Mouse (Mus musculus) gastrocnemius, postnatal 14 days (tissue): ENCODE measurements around the gene Pfkfb1. TPM values are rescaled to one million over a fixed set of nuclear protein-coding genes. Genes with fewer than 3 reads are reported as not detected.

ENCODE experiments used
- DNase-seq: peaks from one replicate; pipeline ENCODE4 v3.0.0; 2021; ENCODE audit warnings: mixed read lengths
- intact Hi-C: fragments of 180-260 bp; cut with DNase I; formaldehyde crosslinking; loops from one replicate; pipeline ENCODE4 v1.15.1; 2025; ENCODE audit warnings: low total_unique reads
- long read RNA-seq, 2 experiments: library from polyadenylated mRNA; stranded (forward); transcript quantifications; one replicate each; pipeline ENCODE4 v2.0.0; 2021
- total RNA-seq, 2 experiments: library from RNA; stranded (reverse); gene quantifications; 2 replicates each; pipeline ENCODE4 v1.2.3; 2021

Gene Pfkfb1
- total RNA-seq, result 10 to 100 TPM in 1 of 2 experiments, 1 to 10 TPM in 1; 5.9 to 38.4 TPM
- long read RNA-seq, experiment 1, transcript Pfkfb1-201 (14 exons, 1,739 nt), result major isoform, 14 of 28 reads
- long read RNA-seq, experiment 1, partial matches to known transcripts, result 0 of 28 reads
- long read RNA-seq, experiment 1, other reads (novel, unspliced or antisense), result 10 of 28 reads
- long read RNA-seq, experiment 2, transcript Pfkfb1-201 (14 exons, 1,739 nt), result major isoform, 8 of 12 reads
- long read RNA-seq, experiment 2, partial matches to known transcripts, result 0 of 12 reads
- long read RNA-seq, experiment 2, other reads (novel, unspliced or antisense), result 2 of 12 reads

DNA sequence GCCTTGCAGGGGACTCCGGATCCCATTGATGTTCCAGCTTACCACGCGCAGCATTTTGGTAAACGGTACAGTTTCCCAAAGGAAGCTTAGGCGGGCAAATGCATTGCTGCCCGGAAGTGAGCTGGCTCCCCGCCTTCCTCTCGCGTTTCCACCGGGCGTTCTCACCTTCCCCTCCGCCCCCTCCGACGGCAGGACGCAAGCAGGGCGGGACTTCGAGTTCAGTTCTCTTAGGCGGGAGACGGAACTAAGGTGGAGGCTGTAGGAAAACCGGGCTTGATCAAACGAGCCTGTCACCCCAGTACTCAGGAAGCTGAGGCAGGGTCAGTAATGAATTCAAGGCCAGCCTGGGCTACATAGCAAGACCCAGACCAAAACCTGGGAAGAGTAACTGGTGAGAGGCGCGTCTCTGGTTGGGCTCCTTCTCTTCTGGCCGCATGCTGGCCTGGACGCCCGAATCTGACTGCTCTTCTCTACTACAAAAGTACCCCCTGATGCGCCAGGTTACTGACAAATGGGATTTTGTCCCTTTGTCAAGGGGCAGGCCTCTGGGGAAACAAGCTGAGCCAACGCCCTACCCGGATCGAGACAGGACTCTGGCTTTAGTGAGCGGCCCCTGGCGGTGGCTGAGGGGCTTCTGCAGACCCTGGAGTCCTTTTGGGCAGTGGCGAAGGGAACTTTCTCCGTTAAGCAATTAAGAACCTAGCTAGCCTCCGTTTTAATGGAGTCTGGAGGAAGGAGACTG lies at the start of gene Pfkfb1:
Gene Pfkfb1, plus strand, starts transcription at position 207 of the 742 bp plus-strand sequence.
- intact Hi-C loops, result no loop called here
- DNase-seq, result peak; percentile 79

DNA sequence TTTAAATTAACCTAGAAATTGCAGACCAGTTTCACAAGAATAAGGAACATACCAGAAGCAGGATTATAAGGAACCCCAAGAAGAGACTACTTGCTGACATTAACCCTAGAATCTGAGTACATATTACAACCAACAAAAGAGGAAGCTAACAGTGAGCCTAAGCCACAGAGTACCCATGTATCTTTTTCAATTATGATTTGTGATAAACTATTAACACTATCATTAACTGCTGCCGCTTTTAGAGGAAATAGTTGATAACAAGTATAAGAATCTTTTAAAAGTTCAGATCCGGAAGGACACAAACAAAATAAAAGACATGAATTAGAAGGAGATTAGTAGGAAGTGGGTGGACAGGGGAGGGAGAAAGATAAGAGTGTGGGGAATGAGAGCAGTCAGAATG lies 47.9 kb upstream of the Pfkfb1 start:
- intact Hi-C loops, result no loop called here

DNA sequence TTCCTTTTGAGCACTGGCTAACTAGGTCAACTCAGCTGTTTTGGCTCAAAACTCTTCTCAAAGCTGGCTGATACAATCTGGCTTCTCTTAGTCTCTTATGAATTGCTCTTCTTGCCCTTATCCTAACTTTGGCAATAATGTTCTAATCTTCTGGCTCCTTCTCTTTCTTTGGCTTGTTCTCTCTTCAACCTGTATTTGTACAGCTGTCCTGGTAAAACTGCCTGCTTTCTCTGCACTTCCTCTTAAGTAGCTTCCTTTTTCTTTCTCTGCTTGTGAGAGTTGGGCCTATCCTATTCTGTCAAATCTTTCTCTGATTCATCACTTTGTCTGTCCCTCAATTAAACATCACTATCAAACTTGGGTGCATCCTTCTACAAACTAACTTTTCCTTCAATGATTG lies 46.3 kb upstream of the Pfkfb1 start:
- DNase-seq, result no peak
- intact Hi-C loops, result no loop called here

More for the DNA sequence above, 47.9 kb upstream of the Pfkfb1 start:
- no peak for DNase-seq

DNA sequence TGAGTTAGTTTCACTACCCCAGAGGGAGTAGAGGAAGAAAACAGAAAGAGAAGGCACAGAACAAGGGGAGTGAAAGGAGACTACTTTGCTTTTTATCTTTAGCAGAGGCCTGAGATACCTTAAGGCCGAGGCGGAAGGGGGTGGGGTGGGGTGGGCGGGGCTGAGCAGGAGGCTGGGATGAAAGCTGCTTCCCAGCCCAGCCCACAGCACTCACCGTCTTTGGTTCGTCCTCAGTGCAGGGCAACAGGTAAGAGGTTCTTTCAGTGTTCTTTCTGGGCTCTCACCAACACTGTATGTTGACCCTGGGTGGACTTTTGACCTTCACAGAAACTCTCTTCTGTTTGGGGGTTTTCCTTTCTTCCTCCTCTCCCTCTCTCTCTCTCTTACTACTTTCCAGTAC lies 40.8 kb upstream of the Pfkfb1 start, which contains the start of gene Alas2:
Gene Alas2, plus strand, starts transcription at position 137 of the 400 bp plus-strand sequence.
- intact Hi-C loops, result no loop called here
- DNase-seq, result no peak

DNA sequence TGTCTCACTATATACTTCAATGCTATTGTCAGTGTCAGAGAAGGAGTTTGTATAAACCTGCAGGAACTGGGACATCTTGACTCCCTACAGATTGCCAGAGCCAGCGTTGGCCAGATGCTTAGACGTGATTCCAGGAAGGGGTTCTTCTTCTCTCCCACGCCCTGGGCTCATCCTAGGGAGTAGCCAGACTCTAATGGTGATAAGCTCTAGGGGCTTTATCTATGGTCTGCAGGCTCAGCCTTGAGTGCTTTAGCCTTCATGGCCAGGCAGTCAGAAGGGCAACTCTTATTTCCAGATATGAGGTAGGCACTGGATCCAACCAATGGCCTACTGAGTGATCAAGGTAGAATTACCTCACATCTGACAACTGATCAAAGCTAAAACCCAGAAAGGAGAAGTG lies 38.4 kb upstream of the Pfkfb1 start:
- intact Hi-C loops, result no loop called here
- no peak for DNase-seq

DNA sequence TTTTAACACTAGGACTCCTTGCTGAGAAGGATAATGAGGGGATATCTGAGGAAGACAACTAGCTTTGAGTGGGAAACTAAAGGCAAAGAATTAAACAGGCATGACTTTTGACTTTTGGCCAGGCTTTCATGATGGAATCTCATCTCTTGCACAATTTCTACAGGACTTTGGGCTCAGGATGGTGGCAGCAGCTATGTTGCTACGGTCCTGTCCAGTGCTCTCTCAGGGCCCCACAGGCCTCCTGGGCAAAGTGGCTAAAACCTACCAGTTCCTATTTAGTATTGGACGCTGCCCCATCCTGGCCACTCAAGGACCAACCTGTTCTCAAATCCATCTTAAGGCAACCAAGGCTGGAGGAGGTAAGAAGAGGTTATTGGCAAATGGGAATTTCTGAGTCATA lies 36.0 kb upstream of the Pfkfb1 start:
- no peak for DNase-seq
- intact Hi-C loops, result no loop called here

DNA sequence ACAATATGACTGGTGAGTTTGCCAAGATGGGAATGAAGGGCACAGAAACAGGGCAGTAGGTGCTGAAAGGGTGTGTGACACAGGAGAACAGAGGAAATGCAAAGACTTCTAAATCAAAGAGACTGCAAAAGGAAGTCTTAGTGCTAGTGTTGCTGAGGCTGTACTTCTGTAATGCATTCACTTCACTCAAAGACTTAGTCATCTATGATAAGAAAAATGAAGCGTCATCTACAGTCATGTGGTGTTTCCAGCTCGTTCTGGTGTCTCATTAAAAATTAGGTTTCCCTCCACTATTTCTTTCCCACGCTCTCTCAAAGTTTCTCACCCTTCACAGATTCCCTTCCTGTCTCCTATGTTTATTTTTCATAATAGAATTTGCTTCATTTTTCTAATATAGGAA lies 34.0 kb upstream of the Pfkfb1 start:
- DNase-seq, result no peak

DNA sequence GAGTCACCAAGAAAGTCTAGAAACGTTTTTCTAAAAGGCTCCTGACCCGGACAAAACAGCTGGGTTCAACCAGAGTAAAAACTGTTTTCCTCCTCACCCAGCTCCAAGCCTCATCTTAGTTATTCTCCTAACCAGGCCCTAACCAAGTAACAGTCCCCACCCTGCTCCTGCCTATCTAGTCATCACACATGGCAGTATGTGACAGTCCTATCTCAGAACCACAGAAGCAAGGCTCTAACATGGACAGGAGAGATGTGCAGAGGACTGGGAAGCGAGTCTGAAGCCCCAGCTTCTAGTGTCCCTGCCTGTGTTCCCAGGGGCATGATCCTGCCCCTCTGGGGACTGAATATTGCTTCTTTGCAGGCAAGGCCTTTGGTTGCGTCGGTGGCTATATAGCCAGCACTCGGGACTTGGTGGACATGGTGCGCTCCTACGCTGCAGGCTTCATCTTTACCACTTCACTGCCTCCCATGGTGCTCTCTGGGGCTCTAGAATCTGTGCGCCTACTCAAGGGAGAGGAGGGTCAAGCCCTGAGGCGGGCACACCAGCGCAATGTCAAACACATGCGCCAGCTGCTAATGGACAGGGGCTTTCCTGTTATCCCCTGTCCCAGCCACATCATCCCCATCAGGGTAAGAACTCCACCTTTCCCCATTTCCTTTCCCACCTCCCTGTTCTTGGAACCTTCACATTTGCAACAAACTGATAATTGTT lies 23.2 kb upstream of the Pfkfb1 start:
- intact Hi-C loops, result no loop called here
- no peak for DNase-seq

More for the DNA sequence above, 34.0 kb upstream of the Pfkfb1 start:
- intact Hi-C loops, result no loop called here

DNA sequence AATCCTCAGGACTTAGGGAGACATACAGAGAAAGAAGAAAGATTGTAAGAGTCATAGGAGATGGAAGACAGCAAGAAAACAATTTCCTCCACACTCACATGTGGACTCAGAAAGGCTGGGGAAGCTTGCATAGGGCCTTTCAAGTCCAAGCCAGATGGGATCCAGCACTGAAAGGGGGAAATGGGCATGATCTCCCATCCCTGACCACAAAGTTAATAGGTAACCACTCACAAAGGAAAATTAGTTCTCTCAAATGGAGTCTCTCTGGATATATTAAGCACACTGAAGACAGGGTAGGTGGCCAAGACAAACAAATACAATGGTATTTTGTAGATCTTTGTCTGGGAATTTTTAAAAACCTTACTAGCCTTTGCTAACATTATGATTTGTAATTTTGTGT lies 6.1 kb upstream of the Pfkfb1 start:
- intact Hi-C loops, result no loop called here

DNA sequence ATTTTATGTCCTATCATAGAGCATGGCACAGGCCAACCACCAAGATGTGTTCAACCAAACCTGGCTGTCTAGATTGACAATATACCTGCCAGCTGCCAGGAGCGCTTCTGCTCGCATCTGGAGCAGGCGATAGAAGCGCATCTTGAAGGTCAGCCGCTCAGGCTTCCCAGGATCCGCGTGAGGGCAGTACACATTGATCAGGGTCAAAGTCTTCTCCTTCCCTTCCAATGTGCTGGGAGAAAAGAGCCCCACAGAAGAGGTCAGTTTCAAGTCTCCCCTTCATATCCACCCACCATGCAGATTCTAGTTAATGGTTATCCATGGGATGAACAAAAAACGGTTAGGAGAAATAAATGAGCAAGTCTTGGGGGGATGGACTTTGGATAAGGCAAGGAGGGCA lies 2.9 kb upstream of the Pfkfb1 start:
- DNase-seq, result no peak
- intact Hi-C loops, result no loop called here

More for the DNA sequence above, 6.1 kb upstream of the Pfkfb1 start:
- DNase-seq, result no peak

DNA sequence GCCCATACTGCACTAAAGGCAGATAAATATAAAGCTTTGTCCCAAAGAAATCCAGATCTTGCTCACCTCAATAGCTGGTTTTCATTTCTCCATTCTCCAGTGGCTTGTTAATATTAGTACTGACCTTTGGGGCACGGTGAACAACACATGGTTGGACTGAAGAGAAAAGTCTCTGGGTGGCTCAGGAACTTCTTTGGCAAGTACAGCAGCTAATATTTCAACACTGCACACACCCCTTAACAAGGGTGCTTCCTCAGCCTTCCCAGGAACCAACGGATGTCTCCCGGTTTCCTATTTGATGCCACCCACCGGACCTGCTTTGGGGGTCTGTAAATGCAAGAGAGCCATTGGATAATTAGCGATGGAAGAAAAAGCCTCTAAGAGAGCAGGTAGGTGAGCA lies 1.7 kb downstream of the Pfkfb1 start, which contains the start of gene Apex2:
Gene Apex2, minus strand, starts transcription at position 173 of the 400 bp plus-strand sequence.
- DNase-seq, result no peak
- intact Hi-C loops, result no loop called here

DNA sequence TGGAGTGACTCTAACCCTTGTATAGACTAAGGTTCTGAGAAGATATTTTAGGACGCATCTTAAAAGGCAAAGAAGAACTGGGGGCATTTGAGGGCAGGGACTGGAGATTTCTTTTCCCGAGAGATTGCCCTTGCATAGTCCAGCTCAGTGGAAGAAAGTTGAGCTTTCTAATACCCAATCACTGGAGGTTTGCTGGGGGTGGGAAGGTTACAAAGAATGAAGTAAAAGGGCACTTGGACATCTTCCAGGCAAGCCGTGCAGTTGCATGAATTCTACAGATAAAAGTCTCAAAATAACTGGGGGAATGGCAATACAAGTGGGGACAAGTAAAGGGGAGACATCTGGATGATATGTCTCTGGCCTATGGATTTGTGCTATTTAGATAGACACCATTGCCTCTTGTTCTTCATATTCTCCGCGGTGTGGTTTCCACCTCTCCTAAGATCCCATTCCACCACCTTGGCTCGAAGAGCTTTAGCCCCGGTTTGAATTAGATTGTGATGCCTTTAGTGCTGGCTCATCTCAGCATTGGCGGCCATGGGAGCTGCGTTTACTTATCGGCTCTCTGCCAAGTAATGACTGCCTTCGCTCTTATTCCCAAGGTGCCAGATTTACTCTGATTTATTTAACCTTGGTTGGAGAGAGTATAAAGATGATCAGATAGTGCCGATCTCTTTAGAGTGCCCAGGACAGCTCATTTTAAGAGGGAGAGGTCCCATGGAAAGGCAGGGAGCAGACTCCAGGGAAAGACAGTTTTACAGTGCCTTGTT lies 5.4 kb downstream of the Pfkfb1 start:
- no peak for DNase-seq
- intact Hi-C loops, result no loop called here

DNA sequence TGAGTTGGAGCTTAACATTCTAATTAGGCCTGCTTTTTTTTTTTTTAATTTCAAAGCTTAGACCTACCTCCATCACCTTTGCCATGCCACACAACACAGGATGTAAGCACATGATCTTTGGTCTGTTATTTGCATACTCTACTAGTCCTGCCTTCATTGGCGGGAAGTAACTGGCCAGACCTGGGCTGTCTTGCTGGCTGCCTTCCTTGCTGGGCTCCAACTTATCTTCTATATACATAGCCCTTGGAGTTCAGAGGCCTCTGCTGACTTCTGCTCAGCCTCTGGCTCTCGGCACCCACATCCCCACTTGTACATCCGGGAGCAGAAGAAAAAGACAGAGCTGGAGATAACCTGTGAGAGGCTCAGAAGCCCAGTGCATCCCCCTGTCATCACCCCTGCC lies 6.1 kb downstream of the Pfkfb1 start:
- DNase-seq, result no peak
- intact Hi-C loops, result no loop called here

DNA sequence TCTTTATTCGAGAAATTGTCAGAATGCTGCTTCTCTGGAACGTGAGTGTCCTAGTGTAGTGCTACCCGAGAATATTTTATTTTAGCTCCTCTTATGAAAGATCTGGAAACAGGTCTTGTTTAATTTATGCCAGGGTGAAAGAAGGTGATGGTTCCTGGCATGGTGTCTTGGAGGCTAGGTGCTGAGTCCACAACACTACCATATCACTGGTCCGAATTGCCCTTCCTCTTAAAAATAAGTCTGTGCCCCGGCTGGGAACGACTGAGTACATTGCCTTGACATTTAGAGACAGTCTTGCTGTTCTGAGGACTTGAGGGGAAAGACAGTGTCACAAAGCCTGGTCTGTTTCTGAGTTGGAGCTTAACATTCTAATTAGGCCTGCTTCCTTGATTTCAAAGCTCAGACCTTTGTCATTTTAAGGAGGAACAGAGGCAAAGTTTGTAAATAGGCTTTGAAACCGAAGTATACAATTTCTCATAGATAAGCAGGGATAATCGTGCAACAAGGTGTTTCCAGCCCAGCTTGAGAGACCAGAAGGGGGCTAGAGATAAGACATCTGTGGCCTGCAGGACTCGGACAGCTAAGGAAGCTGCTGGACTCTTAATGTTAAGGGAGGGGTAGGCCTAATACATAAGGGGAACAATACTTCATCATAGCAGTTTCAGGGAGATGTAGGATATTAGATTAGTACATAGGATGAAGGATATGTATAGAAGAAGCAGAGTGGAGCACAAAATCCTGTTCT lies 7.2 kb downstream of the Pfkfb1 start:
- no peak for DNase-seq
- intact Hi-C loops, result no loop called here

DNA sequence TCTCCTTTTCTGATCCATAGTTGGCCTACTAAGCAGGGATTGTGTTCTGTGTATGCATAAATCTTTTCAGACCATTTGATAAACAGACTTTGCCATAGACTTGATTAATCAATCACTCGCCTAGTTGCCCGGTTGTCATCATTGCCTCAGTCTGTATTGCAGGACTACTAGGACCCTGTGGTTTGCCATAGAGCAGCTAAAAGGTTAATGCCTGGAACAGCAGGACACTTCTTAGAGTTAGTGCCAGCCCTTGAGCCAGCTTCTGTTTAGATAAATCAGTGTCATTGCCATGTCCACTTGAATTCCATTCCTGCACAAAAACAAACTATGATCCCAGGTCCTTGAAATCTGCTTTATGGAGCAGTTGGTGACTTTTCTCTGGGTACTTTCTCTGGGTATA lies 10.9 kb downstream of the Pfkfb1 start:
- intact Hi-C loops, result no loop called here
- DNase-seq, result no peak

DNA sequence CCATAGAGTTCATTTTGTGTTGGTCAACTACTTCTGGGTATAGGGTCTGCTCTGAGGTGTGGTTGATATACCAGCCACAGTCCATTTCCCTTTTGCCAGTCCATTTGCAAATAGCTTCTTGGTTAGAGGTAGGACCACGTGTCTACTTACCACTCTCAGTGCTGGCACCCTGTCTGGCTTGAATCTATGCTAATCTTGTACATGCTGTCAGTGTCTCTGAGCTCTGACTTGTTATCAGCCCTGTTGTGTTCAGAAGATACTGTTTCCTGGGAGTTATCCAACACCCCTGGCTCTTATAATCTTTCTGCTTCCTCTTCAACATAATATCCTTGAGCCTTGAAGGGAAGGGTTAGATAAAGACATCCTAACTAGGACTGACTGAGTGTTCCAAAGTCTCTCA lies 48.4 kb downstream of the Pfkfb1 start:
- intact Hi-C loops, result no loop called here
- no peak for DNase-seq

DNA sequence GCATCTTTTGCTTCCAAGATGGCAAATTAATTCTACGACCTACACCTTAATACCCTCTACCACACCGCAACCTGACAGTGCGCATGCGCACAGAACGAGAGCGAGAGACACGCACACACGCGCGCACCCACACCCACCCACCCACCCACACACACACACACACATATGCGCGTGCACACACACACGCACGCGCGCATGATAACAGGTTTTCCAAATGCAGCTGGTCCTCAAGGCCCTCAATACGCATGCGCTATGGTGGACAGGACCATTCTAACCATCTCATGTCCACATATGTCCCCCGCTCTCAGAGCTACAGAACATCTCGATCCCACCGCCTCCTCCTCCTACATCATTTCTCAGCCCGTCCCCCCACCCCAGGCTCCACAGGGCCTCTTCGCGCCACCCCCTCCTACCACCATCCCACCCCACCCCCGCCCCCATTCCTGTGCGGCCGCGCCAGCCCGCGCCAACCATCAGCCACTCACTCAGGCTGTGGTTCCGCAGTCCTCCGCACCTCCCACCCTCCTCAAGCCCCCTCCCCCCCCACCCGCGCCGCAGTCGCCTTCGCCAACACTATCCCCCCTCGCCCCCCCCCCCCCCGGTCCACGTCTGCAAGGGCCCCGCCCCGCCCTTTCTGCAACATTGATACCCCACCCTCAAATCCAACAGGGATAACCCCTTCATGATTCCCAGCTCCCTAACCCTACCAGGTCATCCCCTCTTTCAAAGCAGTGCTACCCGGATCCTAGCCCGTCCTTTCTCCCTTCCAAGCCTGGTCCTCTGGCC lies 68.3 kb downstream of the Pfkfb1 start:
- intact Hi-C loops, result no loop called here

More for the DNA sequence above, 68.3 kb downstream of the Pfkfb1 start:
- DNase-seq, result no peak
